Mouse (Mus musculus) hindbrain, embryonic 12.5 days (tissue): ENCODE measurements around the gene Hpd. TPM values are rescaled to one million over a fixed set of nuclear protein-coding genes. Genes with fewer than 3 reads are reported as not detected.

Experiments
- ATAC-seq: fragments of 200-750 bp; cut with Nextera tagmentation; 2 replicates; pipeline ENCODE4 v1.8.0; 2017; ENCODE audit warnings: moderate TSS enrichment; ENCODE audit not compliant: low FRiP score
- H3K27ac ChIP-seq: fragments of 300-500 bp; sonication (generic); 2 replicates; pipeline ENCODE4 v1.5.1; 2016; ENCODE audit warnings: mild to moderate bottlenecking
- H3K27me3 ChIP-seq: fragments of 300-500 bp; sonication (generic); 2 replicates; pipeline ENCODE4 v1.6.1; 2016; ENCODE audit warnings: mild to moderate bottlenecking
- H3K36me3 ChIP-seq: fragments of 300-500 bp; sonication (generic); 2 replicates; pipeline ENCODE4 v1.6.1; 2016; ENCODE audit warnings: mild to moderate bottlenecking
- H3K4me1 ChIP-seq: fragments of 300-500 bp; sonication (generic); 2 replicates; pipeline ENCODE4 v1.6.1; 2016
- H3K4me2 ChIP-seq: fragments of 300-500 bp; sonication (generic); replicated peaks from 2 replicates; pipeline ENCODE4 v1.6.1; 2016; ENCODE audit warnings: mild to moderate bottlenecking
- H3K4me3 ChIP-seq: fragments of 300-500 bp; sonication (generic); 2 replicates; pipeline ENCODE4 v1.5.1; 2016; ENCODE audit warnings: mild to moderate bottlenecking
- H3K9ac ChIP-seq: fragments of 300-500 bp; sonication (generic); 2 replicates; pipeline ENCODE4 v1.6.1; 2016; ENCODE audit warnings: mild to moderate bottlenecking, moderate library complexity
- H3K9me3 ChIP-seq: fragments of 300-500 bp; sonication (generic); replicated peaks from 2 replicates; pipeline ENCODE4 v1.6.1; 2016; ENCODE audit warnings: mild to moderate bottlenecking
- WGBS: fragments of 180-500 bp; shearing (Covaris S2); methylation state at CpG from one replicate; pipeline ENCODE4 v1.1.7; 2016; 5-methylcytosine and 5-hydroxymethylcytosine counted together
- polyA plus RNA-seq: library from polyadenylated mRNA; unstranded; fragments of >200 nt; fragmentation: Nextera tagmentation; extraction: Ambion mirVana; gene quantifications from 2 replicates; pipeline ENCODE4 v1.2.1, GENCODE M21; 2016

Hpd gene
- polyA plus RNA-seq, 1 experiment from 2014 or later = not detected

- Histone ChIP-seq H3K9me3 (no peaks in the 10 kb centered on the region), H3K27me3 (no peaks in the 10 kb centered on the region), H3K9ac (no peak overlapping the region), H3K36me3 (peaks cover 53% of the 10 kb centered on the region), H3K27ac (no peak overlapping the region), H3K4me1 (peaks cover 28% of the 10 kb centered on the region), H3K4me3 (no peak overlapping the region), H3K4me2 (no peak overlapping the region)
- WGBS = 62% methylated on average over 10 of the region's 10 CpGs
- ATAC-seq = no peak
These were observed 53.9 kb downstream of the Hpd start for GRCm38 (mm10) chr5:123128426-123129169.

- no peak overlapping the region for H3K4me2 ChIP-seq
- 0 out of 2 replicates have a peak, but pooled peaks cover 4% of the 10 kb centered on the region for H3K9me3 ChIP-seq
- no peak overlapping the region for H3K4me3 ChIP-seq
- no peaks in the 10 kb centered on the region for H3K27me3 ChIP-seq
- H3K9ac ChIP-seq = no peak overlapping the region
- ATAC-seq = no peak
- H3K36me3 ChIP-seq = peaks cover 63% of the 10 kb centered on the region
- no peak overlapping the region for H3K27ac ChIP-seq
- peaks cover 12% of the 10 kb centered on the region for H3K4me1 ChIP-seq
- 87% methylated on average over 6 of the region's 6 CpGs for WGBS
These were observed 55.5 kb downstream of the Hpd start for GRCm38 (mm10) chr5:123127031-123127430.

GRCm38 (mm10) chr5:123125638-123126406, 56.7 kb downstream of the Hpd start:
- 83% methylated on average over 18 of the region's 18 CpGs for WGBS
- no peak for ATAC-seq

GRCm38 (mm10) chr5:123125105-123125504, 57.4 kb downstream of the Hpd start:
- no peak overlapping the region for H3K27ac ChIP-seq
- H3K4me1 ChIP-seq = peaks cover 15% of the 10 kb centered on the region
- 85% methylated on average over 6 of the region's 6 CpGs for WGBS
- no peaks in the 10 kb centered on the region for H3K27me3 ChIP-seq
- H3K9ac ChIP-seq = no peak overlapping the region
- H3K9me3 ChIP-seq = 0 out of 2 replicates have a peak, but pooled peaks cover 4% of the 10 kb centered on the region
- peaks cover 59% of the 10 kb centered on the region for H3K36me3 ChIP-seq
- H3K4me2 ChIP-seq = no peak overlapping the region
- no peak for ATAC-seq
- no peak overlapping the region for H3K4me3 ChIP-seq

More at GRCm38 (mm10) chr5:123125638-123126406, 56.7 kb downstream of the Hpd start:
- Histone ChIP-seq H3K4me3 (no peak overlapping the region), H3K27ac (no peak overlapping the region), H3K9me3 (0 out of 2 replicates have a peak, but pooled peaks cover 4% of the 10 kb centered on the region), H3K4me1 (peaks cover 9% of the 10 kb centered on the region), H3K36me3 (peaks cover 63% of the 10 kb centered on the region), H3K4me2 (no peak overlapping the region), H3K9ac (no peak overlapping the region), H3K27me3 (no peaks in the 10 kb centered on the region)

GRCm38 (mm10) chr5:123122181-123122580, 60.3 kb downstream of the Hpd start:
- Histone ChIP-seq H3K9me3 (0 out of 2 replicates have a peak, but pooled peaks cover 4% of the 10 kb centered on the region), H3K27ac (no peak overlapping the region), H3K4me2 (no peak overlapping the region), H3K9ac (no peak overlapping the region), H3K27me3 (no peaks in the 10 kb centered on the region), H3K36me3 (peaks cover 39% of the 10 kb centered on the region), H3K4me3 (no peak overlapping the region), H3K4me1 (peaks cover 9% of the 10 kb centered on the region)
- no peak for ATAC-seq
- 83% methylated on average over 4 of the region's 4 CpGs for WGBS

Other genes starting within 250 kb of the Hpd start
- 112 and 115 TPM in 2 replicates for gene Kdm2b, start 192.9 kb downstream of the Hpd start, polyA plus RNA-seq
- 13.5 and 13.6 TPM in 2 replicates for gene Orai1, start 167.7 kb downstream of the Hpd start, polyA plus RNA-seq
- 0.35 and 0.73 TPM in 2 replicates for gene Morn3, start 135.7 kb downstream of the Hpd start, polyA plus RNA-seq
- gene Tmem120b, start 114.3 kb downstream of the Hpd start, polyA plus RNA-seq = 14.3 and 17.8 TPM in 2 replicates
- gene Rhof, start 50.0 kb downstream of the Hpd start, polyA plus RNA-seq = 2.6 and 2.8 TPM in 2 replicates
- 13.8 and 14.3 TPM in 2 replicates for gene Setd1b, start 40.5 kb downstream of the Hpd start, polyA plus RNA-seq
- 70.2 and 74.6 TPM in 2 replicates for gene Psmd9, start 13.3 kb downstream of the Hpd start, polyA plus RNA-seq
- 3.7 and 6.0 TPM in 2 replicates for gene Wdr66, start 69.4 kb upstream of the Hpd start, polyA plus RNA-seq
- gene Bcl7a, start 161.1 kb upstream of the Hpd start, polyA plus RNA-seq = 56.6 and 59.9 TPM in 2 replicates
- 20.7 and 21.6 TPM in 2 replicates for gene Mlxip, start 212.1 kb upstream of the Hpd start, polyA plus RNA-seq